ENCODE assay signal across 18 mouse cellular contexts in the genomic region with DNA sequence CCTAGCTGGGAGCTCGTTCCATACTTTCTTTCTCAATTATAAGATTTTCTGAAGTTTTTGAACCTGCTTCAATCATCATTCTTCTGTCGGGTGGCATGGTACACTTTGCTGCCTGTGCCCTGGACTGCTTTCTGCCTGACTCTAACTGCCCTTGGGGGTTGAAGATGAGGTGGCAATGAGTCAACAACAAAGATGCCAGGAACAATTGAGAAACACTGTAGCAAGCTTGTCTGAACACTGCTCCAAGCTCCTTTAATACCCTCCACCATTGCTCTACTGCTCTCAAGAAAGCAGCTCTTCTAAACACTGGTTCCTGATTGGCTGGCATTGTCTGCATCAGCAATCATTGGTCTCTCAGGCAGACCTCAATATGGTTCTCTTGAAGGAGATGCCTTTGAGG.
"Had no signal": no experiment of that assay in that cellular context is flagged by ENCODE, and none has a peak within 500 bp of the region (broad histone marks: within the 10 kb centered on the region; RNA-seq: fewer than 3 reads in every experiment).

No protein-coding gene starts in this region.

- DNase-seq: kidney, postnatal 25 days; layer of hippocampus, postnatal 36 days; liver, embryonic 13.5 days; lung, adult 2 months; lung, postnatal 14 days; lung, postnatal 4 days; midbrain, embryonic 14.5 days; right cerebral cortex, adult 18-20 months; right cerebral cortex, postnatal 14 days; right cerebral cortex, postnatal 4 days; thymus, adult 2 months; thymus, postnatal 14 days; thymus, postnatal 4 days had no signal

- H3K27me3 ChIP-seq: liver, embryonic 13.5 days had no signal

- H3K27ac ChIP-seq: kidney, postnatal 0 days; layer of hippocampus, adult 2 months; left cerebral cortex, adult 2 months; liver, embryonic 13.5 days; stomach, postnatal 0 days had no signal

- H3K4me3 ChIP-seq: layer of hippocampus, adult 2 months; left cerebral cortex, adult 2 months; liver, embryonic 13.5 days had no signal

- H3K4me2 ChIP-seq: liver, embryonic 13.5 days; midbrain, embryonic 11.5 days had no signal

- H3K4me1 ChIP-seq: liver, embryonic 13.5 days had no signal

- H3K9ac ChIP-seq: liver, embryonic 13.5 days had no signal

- H3K9me3 ChIP-seq: liver, embryonic 13.5 days had no signal

- H3K36me3 ChIP-seq: liver, embryonic 13.5 days had no signal
